Mouse (Mus musculus): ENCODE results near the gene Ppip5k2. TPM values are rescaled to one million over a fixed set of nuclear protein-coding genes. Genes with fewer than 3 reads are reported as not detected.

Ppip5k2 gene
- total RNA-seq, 1 experiment, result 38.8 TPM

GRCm38 (mm10) chr1:97773362-97773761 lies 3.2 kb upstream of the Ppip5k2 start:
- Histone ChIP-seq H3K4me3 (ENCODE audit: insufficient read depth in 1 of 2, low read depth in 1 of 2, low read length in 2 of 2, poor library complexity in 1 of 2, severe bottlenecking in 1 of 2) (no peak overlapping the region), H3K4me1 (ENCODE audit: control insufficient read depth in 2 of 2, insufficient read depth in 2 of 2, low read length in 2 of 2, poor library complexity in 1 of 2) (peaks cover 0 to 5% of the 10 kb centered on the region in 2 experiments; a peak in 1 of 4 replicates), H3K36me3 (ENCODE audit: control insufficient read depth, insufficient read depth, low read length, poor library complexity, severe bottlenecking) (no peaks in the 10 kb centered on the region), H3K9ac (ENCODE audit: insufficient read depth, low read depth, low read length, poor library complexity, severe bottlenecking) (no peak overlapping the region), H3K27ac (ENCODE audit: insufficient read depth, low read depth, low read length, poor library complexity, severe bottlenecking) (no peak overlapping the region), H3K9me3 (ENCODE audit: control insufficient read depth, insufficient read depth, low read depth, low read length) (no peaks in the 10 kb centered on the region)
- DNase-seq (ENCODE audit: low read depth, low spot score), result no peak
- in situ Hi-C loops (cut with MboI; ENCODE audit: low sequenced_read_pairs in 2 of 2, unreplicated experiment in 2 of 2), result no loop called here
- TF ChIP-seq HCFC1 (IDR thresholded peaks at IDR 0.05; ENCODE audit: borderline replicate concordance, insufficient read depth, low read length) (no peak), ZC3H11A (IDR thresholded peaks at IDR 0.05; ENCODE audit: borderline replicate concordance, low read depth, low read length) (no peak), MAFK (IDR thresholded peaks at IDR 0.05; ENCODE audit: insufficient read depth, low read depth, low read length) (no peak), CHD2 (IDR thresholded peaks at IDR 0.05; ENCODE audit: low read depth, low read length) (no peak), ZNF384 (IDR thresholded peaks at IDR 0.05; ENCODE audit: low read depth, low read length) (no peak)

GRCm38 (mm10) chr1:97771727-97772126 lies 1.5 kb upstream of the Ppip5k2 start:
- DNase-seq (ENCODE audit: low read depth, low spot score), result no peak
- in situ Hi-C loops (cut with MboI; ENCODE audit: low sequenced_read_pairs in 2 of 2, unreplicated experiment in 2 of 2), result no loop called here
- H3K9me3 ChIP-seq (ENCODE audit: control insufficient read depth, insufficient read depth, low read depth, low read length), result no peaks in the 10 kb centered on the region

GRCm38 (mm10) chr1:97771118-97771517 lies 907 bp upstream of the Ppip5k2 start:
- DNase-seq (ENCODE audit: low read depth, low spot score), result no peak
- peak overlapping the region in 1 of 2 experiments; percentile 77; a peak in 2 of 4 replicates for H3K4me3 ChIP-seq (ENCODE audit: insufficient read depth in 1 of 2, low read depth in 1 of 2, low read length in 2 of 2, poor library complexity in 1 of 2, severe bottlenecking in 1 of 2)
- H3K27ac ChIP-seq (ENCODE audit: insufficient read depth, low read depth, low read length, poor library complexity, severe bottlenecking), result no peak overlapping the region
- no peaks in the 10 kb centered on the region for H3K9me3 ChIP-seq (ENCODE audit: control insufficient read depth, insufficient read depth, low read depth, low read length)
- peaks cover 0 to 6% of the 10 kb centered on the region in 2 experiments; a peak in 1 of 4 replicates for H3K4me1 ChIP-seq (ENCODE audit: control insufficient read depth in 2 of 2, insufficient read depth in 2 of 2, low read length in 2 of 2, poor library complexity in 1 of 2)
- H3K9ac ChIP-seq (ENCODE audit: insufficient read depth, low read depth, low read length, poor library complexity, severe bottlenecking), result no peak overlapping the region
- in situ Hi-C loops (cut with MboI; ENCODE audit: low sequenced_read_pairs in 2 of 2, unreplicated experiment in 2 of 2), result no loop called here
- H3K36me3 ChIP-seq (ENCODE audit: control insufficient read depth, insufficient read depth, low read length, poor library complexity, severe bottlenecking), result no peaks in the 10 kb centered on the region
- TF ChIP-seq HCFC1 (IDR thresholded peaks at IDR 0.05; ENCODE audit: borderline replicate concordance, insufficient read depth, low read length), result no peak
- TF ChIP-seq CHD2 (IDR thresholded peaks at IDR 0.05; ENCODE audit: low read depth, low read length), result no peak
- TF ChIP-seq ZC3H11A (IDR thresholded peaks at IDR 0.05; ENCODE audit: borderline replicate concordance, low read depth, low read length), result no peak
- no peak for TF ChIP-seq ZNF384 (IDR thresholded peaks at IDR 0.05; ENCODE audit: low read depth, low read length)
- no peak for TF ChIP-seq MAFK (IDR thresholded peaks at IDR 0.05; ENCODE audit: insufficient read depth, low read depth, low read length)

More at GRCm38 (mm10) chr1:97771727-97772126, 1.5 kb upstream of the Ppip5k2 start:
- Histone ChIP-seq H3K4me1 (ENCODE audit: control insufficient read depth in 2 of 2, insufficient read depth in 2 of 2, low read length in 2 of 2, poor library complexity in 1 of 2) (peaks cover 0 to 6% of the 10 kb centered on the region in 2 experiments; a peak in 1 of 4 replicates), H3K36me3 (ENCODE audit: control insufficient read depth, insufficient read depth, low read length, poor library complexity, severe bottlenecking) (no peaks in the 10 kb centered on the region), H3K9ac (ENCODE audit: insufficient read depth, low read depth, low read length, poor library complexity, severe bottlenecking) (no peak overlapping the region), H3K27ac (ENCODE audit: insufficient read depth, low read depth, low read length, poor library complexity, severe bottlenecking) (no peak overlapping the region), H3K4me3 (ENCODE audit: insufficient read depth in 1 of 2, low read depth in 1 of 2, low read length in 2 of 2, poor library complexity in 1 of 2, severe bottlenecking in 1 of 2) (no peak overlapping the region)
- no peak for TF ChIP-seq ZC3H11A (IDR thresholded peaks at IDR 0.05; ENCODE audit: borderline replicate concordance, low read depth, low read length)
- TF ChIP-seq MAFK (IDR thresholded peaks at IDR 0.05; ENCODE audit: insufficient read depth, low read depth, low read length), result no peak
- no peak for TF ChIP-seq CHD2 (IDR thresholded peaks at IDR 0.05; ENCODE audit: low read depth, low read length)
- TF ChIP-seq HCFC1 (IDR thresholded peaks at IDR 0.05; ENCODE audit: borderline replicate concordance, insufficient read depth, low read length), result no peak
- no peak for TF ChIP-seq ZNF384 (IDR thresholded peaks at IDR 0.05; ENCODE audit: low read depth, low read length)

GRCm38 (mm10) chr1:97769294-97769903 lies 812 bp downstream of the Ppip5k2 start:
- Histone ChIP-seq H3K9me3 (ENCODE audit: control insufficient read depth, insufficient read depth, low read depth, low read length) (no peaks in the 10 kb centered on the region), H3K36me3 (ENCODE audit: control insufficient read depth, insufficient read depth, low read length, poor library complexity, severe bottlenecking) (no peaks in the 10 kb centered on the region), H3K4me3 (ENCODE audit: insufficient read depth in 1 of 2, low read depth in 1 of 2, low read length in 2 of 2, poor library complexity in 1 of 2, severe bottlenecking in 1 of 2) (peak overlapping the region; percentile 77 to 85), H3K4me1 (ENCODE audit: control insufficient read depth in 2 of 2, insufficient read depth in 2 of 2, low read length in 2 of 2, poor library complexity in 1 of 2) (peaks cover 0 to 6% of the 10 kb centered on the region in 2 experiments; a peak in 1 of 4 replicates), H3K9ac (ENCODE audit: insufficient read depth, low read depth, low read length, poor library complexity, severe bottlenecking) (peak overlapping the region; percentile 91), H3K27ac (ENCODE audit: insufficient read depth, low read depth, low read length, poor library complexity, severe bottlenecking) (no peak overlapping the region)
- in situ Hi-C loops (cut with MboI; ENCODE audit: low sequenced_read_pairs in 2 of 2, unreplicated experiment in 2 of 2), result no loop called here
- no peak for TF ChIP-seq ZNF384 (IDR thresholded peaks at IDR 0.05; ENCODE audit: low read depth, low read length)
- no peak for TF ChIP-seq MAFK (IDR thresholded peaks at IDR 0.05; ENCODE audit: insufficient read depth, low read depth, low read length)
- TF ChIP-seq CHD2 (IDR thresholded peaks at IDR 0.05; ENCODE audit: low read depth, low read length), result no peak
- TF ChIP-seq ZC3H11A (IDR thresholded peaks at IDR 0.05; ENCODE audit: borderline replicate concordance, low read depth, low read length), result no peak
- TF ChIP-seq HCFC1 (IDR thresholded peaks at IDR 0.05; ENCODE audit: borderline replicate concordance, insufficient read depth, low read length), result no peak
- DNase-seq (ENCODE audit: low read depth, low spot score), result no peak
